Mouse (Mus musculus) cerebellum, adult 18-20 months (tissue): ENCODE measurements around the gene Ahcy.
A peak's percentile ranks its signal among the peaks of the same experiment; 100 is the strongest.
"Not testable (repeated sequence)": the region's sequence is repeated elsewhere in the genome, so short reads cannot be mapped to it uniquely, and the experiment has no call there.

ENCODE experiments used
- DNase-seq, 2 experiments: peaks; one replicate each; pipeline ENCODE4 v3.0.0; 2021

Ahcy gene

GRCm38 (mm10) chr2:155073978-155074765 lies at the start of gene Ahcy:
TSS of gene Ahcy (minus strand) at chr2:155074497.
- peak; percentile 93 to 95 for DNase-seq

DNA sequence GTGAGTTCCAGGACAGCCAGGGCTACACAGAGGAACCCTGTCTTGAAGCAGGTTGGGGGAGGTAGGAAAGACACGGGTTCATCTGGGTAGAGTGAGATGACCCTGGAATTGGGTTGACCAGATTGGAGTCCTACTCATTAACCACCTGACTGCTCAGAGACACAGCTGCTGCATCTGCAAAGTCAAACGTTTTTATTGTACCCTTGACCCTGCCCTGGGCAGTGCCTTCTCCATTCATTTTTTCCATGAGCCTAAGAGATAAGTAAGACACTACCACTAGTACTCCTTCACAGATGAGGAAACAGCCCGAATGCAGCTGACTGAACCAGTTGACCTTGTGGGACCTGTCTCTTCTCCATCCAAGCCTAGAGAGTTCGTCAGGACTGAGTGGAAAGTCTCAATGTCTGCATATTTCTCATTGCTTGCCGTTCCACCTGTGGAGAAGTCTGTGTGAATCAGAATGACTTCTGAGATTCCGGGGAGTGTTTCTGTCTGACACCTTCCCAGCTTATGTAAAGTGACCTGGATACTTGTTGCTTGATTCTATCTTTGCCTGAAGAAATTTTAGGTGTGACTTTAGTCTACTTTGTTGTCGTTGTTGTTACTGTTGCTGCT lies 41.0 kb upstream of the Ahcy start:
- no peak for DNase-seq

DNA sequence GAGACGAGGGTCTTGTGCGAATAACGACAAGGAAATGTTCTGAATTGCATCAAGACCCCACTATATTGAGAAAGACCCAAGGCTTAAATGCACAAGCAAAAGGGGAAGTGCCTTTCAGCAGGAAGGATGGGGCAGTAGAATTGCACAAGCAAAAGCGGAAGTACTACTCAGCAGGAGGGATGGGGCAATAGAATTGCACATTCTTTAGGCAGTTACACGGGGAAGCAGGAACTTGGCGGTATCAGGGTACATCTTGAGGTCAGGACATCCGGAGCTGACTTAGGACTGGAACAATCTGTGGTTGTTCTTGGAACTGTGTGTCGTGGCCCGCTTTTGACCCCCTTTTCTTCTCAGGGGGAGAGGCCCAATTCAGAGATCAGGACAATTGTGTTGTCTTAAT lies 33.0 kb upstream of the Ahcy start:
- not testable (repeated sequence) for DNase-seq

DNA sequence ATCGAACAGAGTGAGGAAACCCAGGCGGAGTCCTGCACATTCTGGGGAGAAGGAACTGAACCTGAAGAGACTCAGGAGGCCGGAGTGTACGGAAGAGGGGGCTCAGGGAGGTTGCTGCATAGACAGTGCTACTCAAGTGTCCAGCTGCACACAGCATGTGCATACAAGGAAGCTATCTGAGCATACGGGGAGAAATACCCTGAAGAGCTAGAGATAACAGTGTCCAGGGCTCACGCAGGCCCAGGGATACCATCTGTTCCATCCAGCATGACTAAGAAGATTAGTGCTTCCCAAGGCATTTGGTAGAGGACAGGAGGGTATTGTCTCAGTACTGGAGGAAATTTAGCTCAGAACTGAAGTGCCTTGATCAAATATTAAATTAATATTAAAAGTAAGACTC lies 29.3 kb upstream of the Ahcy start:
- peak; percentile 18 to 45 for DNase-seq

DNA sequence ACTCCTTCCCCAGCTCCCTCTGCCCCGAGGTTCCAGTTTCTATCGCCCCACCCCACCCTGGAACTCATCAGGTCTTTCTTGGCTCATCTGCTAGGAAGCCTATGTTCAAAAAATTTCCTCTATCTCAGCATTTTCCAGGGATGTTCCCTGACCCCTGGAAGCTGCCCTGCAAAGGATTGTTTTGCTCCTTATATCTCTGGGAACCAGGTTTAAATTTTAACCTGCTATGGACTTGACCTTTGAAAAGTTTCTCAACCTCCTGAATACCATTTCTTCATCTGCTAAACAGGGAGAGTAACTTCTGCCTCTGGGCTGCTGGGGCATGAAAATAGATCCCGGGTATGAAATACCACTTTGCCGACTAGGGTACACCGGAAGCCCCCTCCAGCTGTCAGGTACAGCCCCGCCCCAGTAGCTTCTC lies 27.5 kb upstream of the Ahcy start:
- no peak for DNase-seq

GRCm38 (mm10) chr2:155100796-155101259 lies 26.5 kb upstream of the Ahcy start:
- DNase-seq = no peak

- no peak for DNase-seq
These were observed 25.9 kb upstream of the Ahcy start for GRCm38 (mm10) chr2:155099994-155100795.

- DNase-seq = peak in 1 of 2 experiments; percentile 17
These were observed 25.1 kb upstream of the Ahcy start for GRCm38 (mm10) chr2:155099421-155099820.

DNA sequence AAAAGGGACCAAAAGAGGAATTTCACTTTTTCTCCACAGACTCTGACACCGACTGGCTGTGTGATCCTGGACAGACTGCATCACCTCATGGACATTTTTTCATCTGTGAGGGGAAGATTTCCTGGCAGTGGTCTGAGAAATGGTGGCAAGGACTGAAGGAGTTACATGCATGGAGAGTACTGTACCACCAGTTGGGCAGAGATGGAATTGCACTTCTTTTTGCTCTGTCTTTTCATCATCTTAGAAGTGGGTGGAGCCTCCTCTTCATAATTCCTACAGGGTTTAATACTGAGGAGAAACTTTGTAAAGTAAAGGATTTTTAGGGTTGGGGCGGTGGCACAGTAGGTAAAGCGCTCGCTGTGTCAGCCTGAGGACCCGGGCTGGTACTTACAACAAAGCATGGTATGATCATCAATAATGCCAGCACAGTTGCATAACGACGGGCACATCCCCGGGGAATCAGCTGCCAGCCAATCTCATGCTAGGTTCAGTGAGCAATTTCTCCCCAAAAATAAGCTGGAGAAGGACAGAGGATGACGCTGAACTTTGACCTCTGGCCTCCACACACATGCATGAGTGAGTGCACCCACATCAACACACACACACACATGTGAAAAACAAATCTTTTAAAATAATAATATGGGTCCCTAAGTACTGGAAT lies 24.6 kb upstream of the Ahcy start:
- DNase-seq = peak in 1 of 2 experiments; percentile 10

- no peak for DNase-seq
These were observed 19.1 kb upstream of the Ahcy start for GRCm38 (mm10) chr2:155093418-155093817.

DNA sequence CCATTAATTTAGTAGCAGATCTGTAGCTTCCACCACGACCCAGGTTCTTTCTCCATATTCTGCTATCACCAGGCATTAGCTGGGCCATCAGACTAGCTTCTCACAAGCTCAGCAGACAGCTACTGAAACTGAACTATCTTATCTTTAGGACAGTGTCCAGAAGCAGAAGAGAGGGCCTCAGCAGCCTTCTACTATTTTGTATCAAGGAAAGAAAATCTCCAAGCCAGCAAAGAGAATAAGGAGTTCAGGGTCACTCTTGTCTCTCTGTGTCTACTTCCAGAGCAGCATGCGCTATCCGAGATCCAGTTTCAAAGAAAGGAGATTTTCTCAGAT lies 17.4 kb upstream of the Ahcy start:
- no peak for DNase-seq

DNA sequence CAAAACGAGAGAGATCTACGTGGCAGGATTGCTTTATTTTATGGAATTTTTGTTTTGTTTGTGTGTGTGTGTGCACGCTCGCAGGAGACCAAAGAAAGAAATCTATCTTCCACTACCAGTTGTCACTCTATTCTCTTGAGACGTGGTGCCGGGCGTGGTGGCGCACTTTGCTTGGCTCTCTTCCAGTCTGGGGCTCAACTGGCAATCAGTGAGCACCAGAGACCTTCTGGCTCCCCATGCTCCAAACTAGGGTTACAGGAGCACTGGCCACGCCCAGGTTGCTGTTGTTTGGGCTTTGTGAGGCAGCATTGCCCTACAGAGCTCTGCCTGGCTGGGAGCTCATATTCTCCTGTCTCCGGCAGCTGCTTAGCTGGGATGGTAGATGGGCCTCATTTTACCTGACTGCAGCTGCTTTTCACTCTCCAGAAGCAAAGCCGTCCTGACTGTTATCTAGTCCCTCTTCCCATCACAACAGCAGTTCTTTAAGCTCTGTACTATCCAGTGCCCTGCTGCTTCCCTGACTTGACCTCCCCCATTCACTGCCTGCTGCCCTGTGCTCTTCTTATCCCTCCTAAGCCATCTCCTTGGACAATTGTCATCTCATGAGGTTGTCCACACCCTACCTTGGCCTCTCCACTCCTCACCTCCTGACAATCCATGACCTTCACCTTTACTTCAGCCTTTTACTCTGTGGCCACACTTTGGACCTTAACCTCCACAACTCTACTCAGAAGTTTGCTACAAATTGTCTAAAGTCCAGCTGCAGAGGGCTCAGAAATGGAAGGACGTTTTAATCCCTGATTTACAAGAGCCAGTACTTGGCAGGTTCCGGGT lies 16.8 kb upstream of the Ahcy start:
- no peak for DNase-seq

- DNase-seq = no peak
These were observed 14.0 kb upstream of the Ahcy start for GRCm38 (mm10) chr2:155088264-155088663.

DNA sequence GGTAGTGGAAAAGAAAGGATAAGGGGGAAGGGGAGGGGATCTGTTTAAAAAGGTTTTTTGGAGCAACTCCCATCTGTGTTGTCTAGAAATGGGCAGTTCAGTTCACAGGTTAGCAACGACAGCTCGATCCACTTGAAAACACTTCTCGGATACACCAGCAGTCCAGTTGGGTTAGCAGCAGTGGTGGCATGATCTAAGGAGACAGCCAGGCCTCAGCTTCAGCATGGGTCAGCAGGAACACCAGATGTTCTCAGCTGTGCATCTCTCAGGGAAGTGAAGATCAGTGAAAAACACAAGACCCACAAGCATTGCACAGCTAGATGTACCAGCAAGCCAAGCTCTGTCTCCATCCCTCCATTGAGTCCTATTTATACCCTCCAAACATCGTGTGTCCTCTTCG lies 12.0 kb upstream of the Ahcy start:
- no peak for DNase-seq

DNA sequence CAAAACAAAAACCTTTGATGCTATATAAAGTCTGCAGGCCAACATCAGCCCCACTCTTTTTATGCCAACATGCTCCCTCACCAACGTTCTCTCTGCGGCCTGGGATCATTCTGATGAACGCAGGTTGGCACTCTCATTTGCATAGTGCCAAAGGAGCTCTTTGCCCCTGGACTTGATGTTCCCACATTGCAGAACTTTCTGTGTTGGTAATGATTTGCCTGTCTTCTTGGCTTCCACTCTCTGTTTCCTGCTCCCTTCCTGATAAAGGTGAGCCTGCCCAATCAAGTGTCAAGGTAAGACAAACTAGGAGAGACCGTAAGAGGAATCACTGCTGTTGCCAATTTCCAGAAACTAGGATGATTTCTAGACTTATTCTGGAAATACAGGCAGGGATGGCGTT lies 10.2 kb upstream of the Ahcy start:
- DNase-seq = no peak

DNA sequence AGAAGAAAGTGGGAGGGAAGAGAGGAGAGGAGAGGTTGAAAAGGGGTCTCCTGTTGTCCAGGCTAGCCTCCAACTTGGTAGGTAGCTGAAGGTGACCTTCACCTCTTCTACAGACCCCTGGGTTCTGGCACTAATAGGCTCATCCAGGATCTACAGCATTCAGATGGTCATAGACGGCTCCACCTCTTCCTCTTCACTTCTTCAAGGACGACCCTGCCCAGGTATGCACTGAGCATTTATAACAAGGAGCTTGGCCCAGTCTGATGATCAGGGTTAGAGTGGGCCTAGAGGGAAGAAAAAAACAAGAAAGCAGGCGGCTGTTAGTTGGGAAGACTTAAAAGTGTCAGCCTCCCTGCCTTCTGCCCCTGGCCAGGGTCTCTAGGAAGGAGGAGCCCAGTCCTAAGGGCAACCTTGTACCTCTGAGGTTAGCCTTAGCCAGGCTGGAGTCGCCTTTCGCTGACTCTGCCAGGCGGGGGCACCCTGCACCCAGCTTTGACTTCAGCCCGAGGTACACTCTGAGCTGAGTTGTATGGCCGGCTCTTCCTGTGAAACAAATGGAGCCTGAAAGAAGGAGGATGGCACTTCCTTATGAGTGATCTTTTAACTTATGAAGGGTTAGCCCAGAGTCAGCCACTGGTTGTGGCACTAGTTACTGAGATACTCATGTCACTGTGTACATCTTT lies 8.0 kb upstream of the Ahcy start:
- DNase-seq = peak; percentile 67 to 75

GRCm38 (mm10) chr2:155081056-155081455 lies 6.8 kb upstream of the Ahcy start:
- DNase-seq = no peak

DNA sequence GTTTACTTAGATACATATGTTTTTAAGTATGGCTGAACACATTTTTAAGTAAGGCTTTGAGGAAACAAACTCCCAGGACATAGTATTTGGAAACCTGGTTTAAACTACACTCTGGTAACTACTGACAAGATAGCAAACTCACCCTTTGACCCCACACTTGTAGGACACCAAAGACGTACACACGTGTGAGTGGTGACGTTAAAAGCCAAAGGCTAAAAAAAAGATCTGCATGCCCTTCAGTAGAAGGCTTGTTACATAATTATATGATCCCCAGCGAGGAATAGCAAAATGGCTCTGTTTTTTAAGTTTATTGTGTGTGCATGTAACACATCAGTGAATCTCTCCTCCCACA lies 5.9 kb upstream of the Ahcy start:
- no peak for DNase-seq

- no peak for DNase-seq
These were observed 5.3 kb upstream of the Ahcy start for GRCm38 (mm10) chr2:155079500-155080178.

DNA sequence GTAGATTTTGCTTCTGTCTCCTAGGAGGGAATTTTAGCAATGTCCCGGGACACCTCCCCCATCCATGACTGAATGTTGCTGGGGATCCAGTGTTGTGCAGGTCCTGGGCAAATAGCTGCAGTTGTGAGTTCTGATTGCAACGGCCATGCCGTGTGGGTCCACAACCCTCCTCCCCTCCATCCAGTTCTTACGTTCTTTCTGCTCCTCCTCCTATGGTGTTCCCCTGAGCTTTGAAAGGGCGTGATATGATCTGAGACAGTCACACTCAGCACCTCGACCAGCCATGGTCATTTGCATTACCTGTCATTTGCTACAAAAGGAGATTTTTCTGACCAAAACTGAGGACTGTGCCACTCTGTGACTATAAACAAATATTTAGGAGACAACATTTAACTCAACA lies 1.4 kb upstream of the Ahcy start:
- DNase-seq = no peak

DNA sequence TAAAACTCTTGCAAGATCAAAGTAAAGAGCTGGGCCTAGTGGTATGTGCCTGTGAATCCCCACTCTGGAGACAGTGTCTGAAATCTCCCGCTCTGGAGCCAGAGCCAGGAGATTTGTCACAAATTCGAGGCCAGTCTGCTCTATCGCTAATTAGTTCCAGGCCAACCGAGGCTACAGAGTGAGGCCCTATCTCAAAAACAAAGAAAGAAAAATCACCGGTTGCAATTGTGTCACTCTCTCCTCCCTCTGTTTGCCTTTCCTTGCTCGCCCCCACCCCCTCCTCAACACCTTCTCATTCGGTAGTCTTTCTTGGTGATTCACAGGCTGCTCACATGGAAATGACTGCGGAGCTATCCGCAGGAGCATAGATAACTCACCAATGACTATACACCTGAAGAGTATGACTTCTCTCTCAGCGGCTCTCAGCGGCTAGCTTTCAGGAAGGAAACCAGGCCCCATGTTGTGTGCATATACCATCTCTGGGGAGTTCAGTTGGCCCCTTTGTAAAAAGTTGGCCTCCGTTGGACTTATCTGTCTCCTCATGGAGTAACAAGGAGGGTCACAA lies 551 bp upstream of the Ahcy start:
- DNase-seq = peak in 1 of 2 experiments; percentile 28
